Mouse (Mus musculus): ENCODE measurements around the gene Rbm4. TPM values are rescaled to one million over a fixed set of nuclear protein-coding genes. Genes with fewer than 3 reads are reported as not detected.

The Rbm4 gene
- polyA plus RNA-seq, 3 experiments from 2014 or later = 30.3 to 45.0 (median 35.3) TPM

DNA sequence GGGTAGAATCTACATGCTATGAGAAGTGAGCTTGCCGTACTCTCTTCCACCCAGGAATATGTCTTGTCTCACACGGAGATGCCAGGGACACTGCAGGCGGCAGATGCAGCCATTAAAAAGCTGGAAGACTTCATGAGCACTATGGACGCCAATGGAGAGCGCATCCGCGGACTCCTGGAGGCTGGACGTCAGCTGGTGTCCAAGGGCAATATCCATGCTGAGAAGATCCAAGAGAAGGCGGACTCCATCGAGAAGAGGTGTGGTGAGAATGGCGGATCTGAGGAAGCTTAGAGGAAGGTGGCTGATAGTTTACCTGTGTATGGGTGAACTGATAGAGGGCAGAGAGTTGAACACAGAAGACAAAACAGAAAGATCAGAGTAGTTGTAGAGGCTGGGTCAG, 54.6 kb downstream of the Rbm4 start:
- ATAC-seq = no peak

GRCm38 (mm10) chr19:4737866-4738265, 55.8 kb downstream of the Rbm4 start:
- ATAC-seq = no peak

Other genes starting within 250 kb of the Rbm4 start
- gene Lrfn4, start 178.2 kb downstream of the Rbm4 start, polyA plus RNA-seq (2017; shearing (Covaris generic)) = under 1 TPM in 1 of 3 experiments, not detected in 2; 0.18 TPM
- gene Rce1, start 168.3 kb downstream of the Rbm4 start, polyA plus RNA-seq (2017; shearing (Covaris generic)) = 10 to 100 TPM; 41.4 to 48.1 (median 42.1) TPM
- gene Gm960, start 95.2 kb downstream of the Rbm4 start, polyA plus RNA-seq (2017; shearing (Covaris generic)) = not detected
- under 1 TPM in 2 of 3 experiments, not detected in 1; 0.17 to 0.20 TPM for gene Sptbn2, start 82.7 kb downstream of the Rbm4 start, polyA plus RNA-seq (2017; shearing (Covaris generic))
- gene Rbm4b, start 37.4 kb downstream of the Rbm4 start, polyA plus RNA-seq (2017; shearing (Covaris generic)) = 100 to 1,000 TPM in 1 of 3 experiments, 10 to 100 TPM in 2; 59.9 to 134 (median 96.8) TPM
- 10 to 100 TPM; 32.0 to 43.4 (median 35.6) TPM for gene Gm21992, start 17.7 kb upstream of the Rbm4 start, polyA plus RNA-seq (2017; shearing (Covaris generic))
- 10 to 100 TPM; 18.8 to 43.7 (median 19.1) TPM for gene Rbm14, start 17.7 kb upstream of the Rbm4 start, polyA plus RNA-seq (2017; shearing (Covaris generic))
- gene Ccs, start 45.4 kb upstream of the Rbm4 start, polyA plus RNA-seq (2017; shearing (Covaris generic)) = 10 to 100 TPM; 47.2 to 94.6 (median 80.5) TPM
- gene Ccdc87, start 45.5 kb upstream of the Rbm4 start, polyA plus RNA-seq (2017; shearing (Covaris generic)) = not detected
- 1 to 10 TPM in 2 of 3 experiments, not detected in 1; 2.2 to 5.0 TPM for gene Ctsf, start 61.2 kb upstream of the Rbm4 start, polyA plus RNA-seq (2017; shearing (Covaris generic))
- gene Actn3, start 84.0 kb upstream of the Rbm4 start, polyA plus RNA-seq (2017; shearing (Covaris generic)) = under 1 TPM in 1 of 3 experiments, not detected in 2; 0.36 TPM
- gene Zdhhc24, start 84.8 kb upstream of the Rbm4 start, polyA plus RNA-seq (2017; shearing (Covaris generic)) = 1 to 10 TPM; 5.1 to 6.7 (median 6.7) TPM
- 1 to 10 TPM in 1 of 3 experiments, under 1 TPM in 1, not detected in 1; 0.41 to 1.0 TPM for gene Bbs1, start 112.7 kb upstream of the Rbm4 start, polyA plus RNA-seq (2017; shearing (Covaris generic))
- 10 to 100 TPM; 45.9 to 56.8 (median 47.7) TPM for gene Dpp3, start 134.4 kb upstream of the Rbm4 start, polyA plus RNA-seq (2017; shearing (Covaris generic))
- gene Peli3, start 149.2 kb upstream of the Rbm4 start, polyA plus RNA-seq (2017; shearing (Covaris generic)) = under 1 TPM in 1 of 3 experiments, not detected in 2; 0.39 TPM
- gene Mrpl11, start 168.2 kb upstream of the Rbm4 start, polyA plus RNA-seq (2017; shearing (Covaris generic)) = 10 to 100 TPM; 76.1 to 89.6 (median 87.7) TPM
- 1 to 10 TPM in 2 of 3 experiments, under 1 TPM in 1; 0.60 to 1.9 (median 1.4) TPM for gene Npas4, start 196.4 kb upstream of the Rbm4 start, polyA plus RNA-seq (2017; shearing (Covaris generic))
- gene Slc29a2, start 230.0 kb upstream of the Rbm4 start, polyA plus RNA-seq (2017; shearing (Covaris generic)) = 1 to 10 TPM in 2 of 3 experiments, under 1 TPM in 1; 0.20 to 2.4 (median 1.7) TPM
- 10 to 100 TPM; 10.3 to 12.5 (median 10.4) TPM for gene B4gat1, start 244.9 kb upstream of the Rbm4 start, polyA plus RNA-seq (2017; shearing (Covaris generic))
- gene AC124502.3, start 245.0 kb upstream of the Rbm4 start, polyA plus RNA-seq (2017; shearing (Covaris generic)) = under 1 TPM; 0.41 to 0.81 (median 0.44) TPM
- gene Brms1, start 247.5 kb upstream of the Rbm4 start, polyA plus RNA-seq (2017; shearing (Covaris generic)) = 100 to 1,000 TPM in 2 of 3 experiments, 10 to 100 TPM in 1; 98.2 to 118 (median 109) TPM

Data from inflammation-experienced regulatory T-cells, adult 6 months (primary cell).